Mouse (Mus musculus) left cerebral cortex, postnatal 14 days (tissue): Measurements from ENCODE around the gene Mitf. TPM values are rescaled to one million over a fixed set of nuclear protein-coding genes. Genes with fewer than 3 reads are reported as not detected.

ENCODE experiments used
- DNase-seq, 2 experiments: peaks; one replicate each; pipeline ENCODE4 v3.0.0; 2021 to 2022; ENCODE audit warnings: low spot score in 2 of 2, mixed read lengths in 1 of 2
- intact Hi-C: fragments of 180-260 bp; cut with DNase I; formaldehyde crosslinking; loops from one replicate; pipeline ENCODE4 v1.15.1; 2025
- total RNA-seq, 2 experiments: library from RNA; stranded (reverse); gene quantifications; 2 replicates each; pipeline ENCODE4 v1.2.3; 2021

Gene Mitf
- total RNA-seq, 2 experiments from 2014 or later = 5.0 to 5.5 TPM

GRCm38 (mm10) chr6:97919287-97919686 lies 112.4 kb downstream of the Mitf start:
- DNase-seq = no peak
- intact Hi-C loops = no loop called here

DNA sequence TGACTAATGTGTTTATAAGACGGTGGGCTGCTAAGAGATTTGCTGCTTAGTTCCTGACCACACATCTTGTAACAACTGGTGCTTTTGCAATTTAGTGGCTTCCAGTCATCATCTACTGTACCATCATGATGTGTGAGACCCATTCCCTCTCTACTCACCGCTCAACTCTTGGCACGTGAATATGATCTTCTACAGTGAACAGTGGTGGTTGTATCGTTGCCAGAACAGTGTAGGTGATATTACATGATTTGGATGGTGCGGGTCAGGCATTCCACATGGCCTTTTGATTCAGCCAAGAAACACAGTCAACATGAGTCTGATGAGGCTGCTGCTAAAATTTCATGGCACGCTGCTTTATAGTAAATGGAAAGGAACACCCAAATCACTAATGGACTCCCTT lies 114.7 kb downstream of the Mitf start:
- intact Hi-C loops = no loop called here
- DNase-seq = no peak

DNA sequence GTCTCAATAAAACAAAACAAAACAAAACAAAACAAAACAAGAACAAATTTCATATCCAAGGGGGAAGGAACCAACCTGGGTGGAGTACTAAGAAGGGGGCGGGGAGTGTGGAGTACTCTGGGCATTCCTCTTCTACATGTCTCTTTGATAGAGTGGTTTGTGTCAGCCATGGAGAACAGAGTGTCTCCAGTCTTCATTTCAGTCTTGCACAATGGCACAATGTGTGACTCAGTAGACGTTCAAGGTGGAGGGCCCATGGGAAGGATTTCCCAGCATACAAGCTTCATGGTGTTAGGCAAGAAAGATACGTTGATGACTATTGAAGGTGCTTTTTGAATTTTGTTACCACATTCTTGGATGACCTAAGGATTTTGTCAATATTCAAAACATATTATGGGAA lies 117.4 kb downstream of the Mitf start:
- intact Hi-C loops = no loop called here

GRCm38 (mm10) chr6:97929051-97929450 lies 122.2 kb downstream of the Mitf start:
- intact Hi-C loops = no loop called here
- no peak for DNase-seq

More for the DNA sequence above, 117.4 kb downstream of the Mitf start:
- no peak for DNase-seq

DNA sequence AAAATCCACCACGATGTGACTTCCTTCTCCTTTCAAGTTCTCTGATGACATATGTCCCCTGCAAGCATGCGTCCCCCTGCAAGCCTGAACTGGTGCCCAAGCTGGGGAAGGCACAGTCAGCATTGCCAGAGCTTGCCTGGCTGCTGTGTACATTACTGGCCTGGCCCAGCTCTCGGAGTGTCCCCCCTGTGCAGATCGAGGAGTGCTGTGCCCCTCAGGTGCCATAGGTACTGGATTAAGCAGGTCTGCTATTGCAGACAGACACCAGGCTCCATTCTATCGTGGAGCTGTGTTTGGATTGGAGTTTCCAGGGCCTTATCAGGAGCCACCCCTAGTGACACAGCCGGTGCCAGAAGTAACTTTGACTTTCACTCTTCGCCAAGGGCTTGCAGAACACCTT lies 122.6 kb downstream of the Mitf start:
- intact Hi-C loops = no loop called here
- DNase-seq = no peak

GRCm38 (mm10) chr6:97937139-97937538 lies 130.3 kb downstream of the Mitf start:
- intact Hi-C loops = no loop called here
- no peak for DNase-seq

- intact Hi-C loops = no loop called here
- no peak for DNase-seq
Observed at GRCm38 (mm10) chr6:97937897-97938614, 131.2 kb downstream of the Mitf start.

DNA sequence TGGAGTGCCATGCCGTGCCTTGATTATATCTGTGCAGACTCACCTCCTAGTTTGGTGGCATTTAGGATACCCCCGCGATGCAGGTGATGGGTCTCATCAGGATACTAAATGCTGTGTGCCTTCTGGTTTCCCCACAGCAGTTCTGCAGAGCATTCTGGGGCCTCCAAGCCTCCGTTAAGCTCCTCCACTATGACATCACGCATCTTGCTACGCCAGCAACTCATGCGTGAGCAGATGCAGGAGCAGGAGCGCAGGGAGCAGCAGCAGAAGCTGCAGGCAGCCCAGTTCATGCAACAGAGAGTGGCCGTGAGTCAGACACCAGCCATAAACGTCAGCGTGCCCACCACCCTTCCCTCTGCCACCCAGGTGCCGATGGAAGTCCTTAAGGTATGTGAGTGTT lies 134.1 kb downstream of the Mitf start:
- DNase-seq = no peak
- intact Hi-C loops = no loop called here

DNA sequence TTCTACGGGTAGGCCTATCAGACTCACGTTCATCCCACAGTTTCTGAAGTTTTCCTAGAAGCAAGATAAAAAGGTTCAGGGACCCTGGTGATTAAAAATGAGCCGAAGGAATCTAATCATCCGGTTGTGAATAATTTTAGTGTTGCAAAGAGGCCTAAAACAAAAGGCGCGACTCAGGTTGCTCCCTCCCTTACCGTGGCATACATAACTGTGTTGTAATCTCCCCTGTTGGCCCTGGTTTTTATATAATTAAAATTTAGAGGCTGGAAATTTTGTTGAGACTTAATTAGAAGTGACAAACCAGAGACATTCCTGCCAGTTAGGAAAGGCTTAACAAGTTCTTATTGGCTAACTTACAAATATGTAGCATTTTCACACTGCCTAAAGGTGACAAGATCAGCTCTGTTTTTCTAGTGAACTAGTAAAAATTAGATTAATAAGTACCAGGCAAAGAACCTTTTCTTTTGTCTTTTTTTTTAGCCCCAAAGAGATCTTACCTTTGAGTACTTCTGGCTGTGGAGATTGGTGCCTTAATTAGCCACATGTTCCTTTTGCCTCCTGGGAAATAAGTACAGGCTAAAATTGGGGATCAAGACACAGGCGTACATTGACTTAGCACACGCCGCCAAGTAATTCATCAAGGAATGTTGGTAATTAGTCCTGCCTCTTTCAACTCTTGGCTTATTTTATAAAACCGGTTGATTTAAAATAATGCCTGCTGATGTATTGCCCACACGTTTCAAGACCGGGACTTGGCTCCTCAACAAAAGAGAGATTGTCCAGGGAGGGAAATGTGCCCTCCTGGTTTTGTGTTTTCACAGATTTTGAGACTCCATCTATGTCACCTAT lies 143.4 kb downstream of the Mitf start:
- no peak for DNase-seq
- intact Hi-C loops = no loop called here

DNA sequence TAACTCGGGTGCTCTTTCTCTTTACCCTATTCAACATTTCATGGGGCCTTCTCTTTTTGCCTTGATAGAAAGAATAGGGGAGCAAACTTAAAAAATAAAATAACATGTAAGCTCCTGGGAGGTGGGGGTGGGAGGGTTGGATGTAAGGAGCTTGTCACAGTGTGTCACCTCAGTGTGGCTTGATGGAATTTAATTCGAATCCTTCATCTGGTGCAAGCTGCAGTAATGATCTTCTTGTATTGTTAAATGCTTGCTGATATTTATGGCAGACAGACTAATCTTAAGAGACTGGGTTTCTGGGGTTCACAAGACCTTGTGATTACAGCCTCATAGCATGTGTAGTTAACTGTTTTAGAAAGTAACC lies 144.0 kb downstream of the Mitf start:
- intact Hi-C loops = no loop called here
- DNase-seq = no peak

DNA sequence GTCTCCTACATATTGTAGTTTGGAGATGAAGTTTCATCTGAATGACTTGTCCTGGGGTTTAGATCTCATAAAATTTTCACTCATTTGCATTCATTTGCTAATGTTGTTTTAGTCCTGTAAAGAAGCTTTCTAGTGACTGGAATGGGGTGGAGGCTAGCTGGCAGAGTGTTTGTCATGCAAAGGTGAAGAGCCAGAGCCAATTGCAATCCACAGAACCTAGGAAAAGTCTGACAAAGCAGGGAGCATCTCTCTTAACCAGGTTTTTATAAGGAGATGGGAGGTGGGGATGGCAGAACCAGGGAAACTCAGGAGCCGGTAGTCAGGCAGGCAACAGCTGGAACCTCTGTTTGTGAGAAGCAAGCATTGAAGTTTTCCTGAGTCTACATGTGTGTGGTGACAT lies 144.9 kb downstream of the Mitf start:
- intact Hi-C loops = no loop called here
- DNase-seq = no peak

DNA sequence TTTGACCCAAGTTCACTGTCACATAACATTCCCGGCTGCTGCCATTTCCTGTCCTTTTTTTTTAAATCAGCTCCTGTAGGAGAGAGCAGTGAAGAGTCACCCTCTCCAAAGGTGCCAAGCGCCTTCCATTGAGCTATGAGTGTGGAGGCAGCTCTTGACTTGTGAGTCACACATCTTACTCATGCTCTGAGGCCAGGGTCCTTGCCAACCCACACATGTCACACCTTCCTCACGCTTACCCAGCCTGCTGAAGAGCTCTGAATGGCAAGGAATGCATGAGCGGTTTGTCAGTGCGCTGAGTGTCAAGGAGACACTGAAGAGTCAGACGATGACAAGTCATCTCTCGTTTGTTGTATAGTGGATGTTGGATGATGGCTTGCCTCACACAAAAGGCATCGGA lies 146.0 kb downstream of the Mitf start:
- intact Hi-C loops = no loop called here

DNA sequence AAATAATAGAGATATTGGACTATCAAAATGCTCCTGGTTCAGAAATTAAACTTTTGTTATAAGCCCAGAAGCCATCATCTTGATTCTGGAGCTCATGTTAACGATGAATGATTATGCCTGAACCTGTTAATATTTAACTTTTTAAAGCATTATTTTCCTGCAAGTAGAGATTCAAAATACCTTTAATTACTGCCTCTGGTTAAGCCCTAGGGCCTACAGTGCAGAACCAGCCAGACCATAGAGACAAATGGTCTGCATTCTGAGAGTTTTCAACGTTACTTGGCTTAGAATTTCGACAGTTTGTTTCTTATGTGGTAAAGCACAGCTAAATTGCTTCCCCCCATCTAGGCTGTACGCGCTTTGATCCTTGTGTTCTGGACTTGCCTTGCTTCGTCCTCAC lies 149.3 kb downstream of the Mitf start:
- intact Hi-C loops = no loop called here
- DNase-seq = no peak

More for the DNA sequence above, 146.0 kb downstream of the Mitf start:
- DNase-seq = peak; percentile 5 to 6

DNA sequence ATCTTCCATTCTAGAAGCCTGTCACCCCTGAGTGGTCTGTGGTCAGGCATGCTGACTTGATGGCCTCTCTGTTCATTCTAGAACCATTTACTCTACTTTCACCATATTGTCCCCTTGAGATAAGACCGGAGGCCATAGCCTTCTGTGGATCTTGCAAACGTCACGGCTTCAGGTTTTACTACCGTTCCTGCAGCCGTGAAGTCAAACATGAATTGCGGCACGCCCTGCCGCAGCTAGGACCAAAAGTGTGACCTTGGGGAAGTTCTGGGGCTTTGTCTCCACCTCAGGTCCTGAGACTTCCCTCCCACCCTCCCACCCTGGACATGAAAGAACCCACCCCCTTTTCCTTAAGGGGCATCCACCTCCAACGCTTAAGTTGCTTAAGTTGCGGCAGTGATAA lies 149.8 kb downstream of the Mitf start:
- intact Hi-C loops = no loop called here
- no peak for DNase-seq

DNA sequence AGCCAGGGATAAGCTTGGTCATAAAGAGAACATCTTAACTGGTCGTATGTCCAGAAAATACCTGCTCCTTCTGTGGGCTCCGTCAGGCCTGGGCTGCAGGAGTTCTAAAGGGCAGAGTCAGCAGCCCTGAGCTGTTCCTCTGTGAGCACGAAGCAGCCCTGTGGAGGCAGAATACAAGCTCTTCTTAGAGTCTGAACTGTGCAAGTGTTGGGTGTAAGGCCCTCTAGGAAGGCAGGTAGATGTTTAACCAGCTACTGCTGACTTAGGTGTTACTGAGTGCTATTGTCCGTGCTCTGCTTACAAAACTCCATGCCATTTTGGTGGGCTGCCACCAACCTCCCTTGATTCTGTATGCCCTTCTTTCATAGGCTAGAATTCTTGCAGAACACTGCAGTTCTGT lies 151.4 kb downstream of the Mitf start:
- DNase-seq = no peak

GRCm38 (mm10) chr6:97961776-97962175 lies 154.9 kb downstream of the Mitf start:
- DNase-seq = no peak
- intact Hi-C loops = no loop called here

More for the DNA sequence above, 151.4 kb downstream of the Mitf start:
- intact Hi-C loops = no loop called here

GRCm38 (mm10) chr6:97962311-97962710 lies 155.5 kb downstream of the Mitf start:
- intact Hi-C loops = no loop called here
- DNase-seq = no peak

GRCm38 (mm10) chr6:97964750-97965149 lies 157.9 kb downstream of the Mitf start:
- intact Hi-C loops = no loop called here
- DNase-seq = no peak

DNA sequence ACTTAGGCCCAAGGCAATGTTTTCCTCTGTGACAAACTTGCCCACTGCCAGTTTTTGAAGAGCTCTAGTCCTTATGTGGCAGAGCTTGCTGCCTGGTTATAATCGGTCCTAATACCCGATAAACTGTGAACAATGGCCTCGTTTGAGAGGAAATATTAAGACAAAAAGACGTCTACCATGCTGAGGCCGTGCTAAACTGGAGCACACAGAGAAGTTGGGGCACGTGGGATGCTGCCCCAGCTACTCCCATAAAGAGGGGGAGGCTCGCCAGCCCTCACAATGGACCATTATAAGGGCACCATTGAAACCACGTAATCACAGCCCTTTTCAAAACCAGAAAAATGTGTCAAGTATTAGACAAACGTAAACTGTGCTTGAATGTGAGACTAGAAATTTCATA lies 174.8 kb downstream of the Mitf start:
- intact Hi-C loops = no loop called here
- DNase-seq = no peak

DNA sequence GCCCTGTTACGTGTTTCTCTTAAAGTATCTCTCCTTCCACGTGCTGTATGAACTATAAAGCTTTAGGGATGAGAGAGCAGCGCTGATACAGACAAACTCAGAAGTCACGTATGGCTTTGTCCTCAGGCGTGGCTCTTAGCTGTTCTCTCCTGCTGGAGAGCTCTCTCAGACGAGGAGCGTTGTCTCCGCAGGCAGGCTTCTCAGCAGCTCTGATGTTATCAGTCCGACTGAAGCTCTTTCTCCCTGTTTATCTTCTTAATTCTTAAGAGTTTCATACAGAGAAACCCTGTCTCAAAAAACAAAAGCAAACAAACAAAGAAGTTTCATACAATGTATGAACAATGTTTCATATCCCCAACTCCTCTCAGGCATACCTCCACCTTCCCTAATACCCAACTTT lies 178.8 kb downstream of the Mitf start:
- intact Hi-C loops = no loop called here

GRCm38 (mm10) chr6:97986417-97986816 lies 179.6 kb downstream of the Mitf start:
- no peak for DNase-seq
- intact Hi-C loops = no loop called here

More for the DNA sequence above, 178.8 kb downstream of the Mitf start:
- DNase-seq = no peak
